Mouse (Mus musculus) liver, postnatal 0 days (tissue): ENCODE results near the gene Abcc9.

Source experiments
- CTCF ChIP-seq: sonication (generic); IDR thresholded peaks from 2 replicates; pipeline ENCODE4 v1.5.1; 2016; ENCODE audit warnings: antibody characterized with exemption, low read depth
- EP300 ChIP-seq: IDR thresholded peaks from 2 replicates; pipeline ENCODE4 v1.6.1; 2016; ENCODE audit warnings: antibody characterized with exemption, low read depth, mild to moderate bottlenecking

DNA sequence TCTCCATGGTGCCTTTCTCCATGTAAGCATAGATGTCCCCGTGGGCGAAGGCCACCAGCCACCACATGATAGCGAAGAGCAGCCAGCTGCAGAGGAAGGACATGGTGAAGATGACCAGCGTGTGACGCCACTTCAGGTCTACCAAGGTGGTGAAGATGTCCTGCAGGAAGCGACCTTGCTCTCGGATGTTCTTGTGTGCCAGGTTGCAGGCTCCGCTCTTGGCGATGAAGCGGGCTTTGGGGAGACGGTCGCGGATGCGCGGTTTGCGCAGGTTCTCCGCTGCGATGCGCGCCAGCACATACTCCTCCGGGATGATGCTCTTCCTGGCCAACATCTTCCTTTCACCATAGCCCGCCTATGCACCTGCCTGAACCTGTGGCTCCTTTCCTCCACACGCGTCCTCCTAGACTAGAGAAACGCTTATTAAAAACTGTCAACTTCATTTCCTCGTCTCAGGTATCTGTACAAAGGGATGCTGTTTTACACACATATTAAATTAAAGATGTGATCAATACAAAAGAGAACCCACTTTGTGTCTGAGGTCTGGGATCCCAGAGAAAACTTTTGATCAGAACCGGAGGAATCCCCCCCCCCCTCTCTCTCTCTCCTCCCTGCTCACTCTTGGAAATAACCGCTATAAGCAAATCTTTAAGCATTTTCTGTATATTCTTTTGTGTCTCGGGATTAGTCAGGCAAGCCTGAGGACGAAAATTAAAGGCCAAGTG is 131.9 kb downstream of the Abcc9 start:
- no peak for TF ChIP-seq CTCF
- no peak for TF ChIP-seq EP300
